25 mouse cellular contexts compared by ENCODE assay signal in genomic region chr3:102332221-102332620, GRCm38 (mm10).
DNase-seq lines count a peak whose midpoint lies in the region; ATAC-seq lines count a peak whose summit lies in the region.
"Had no signal": no experiment of that assay in that cellular context is flagged by ENCODE, and none has a peak within 500 bp of the region (broad histone marks: within the 10 kb centered on the region; RNA-seq: fewer than 3 reads in every experiment).

No protein-coding gene starts in this region.

- no peak overlapping the region for H3K27ac ChIP-seq in heart, embryonic 11.5 days (ENCODE audit: low read depth, low read length)
- no peak overlapping the region for H3K27ac ChIP-seq in limb, embryonic 13.5 days
- H3K27ac ChIP-seq in limb, embryonic 10.5 days: no peak overlapping the region
- H3K27ac ChIP-seq: embryonic facial prominence, embryonic 10.5 days; embryonic facial prominence, embryonic 13.5 days; forebrain, embryonic 12.5 days; forebrain, embryonic 15.5 days; hindbrain, embryonic 10.5 days; hindbrain, embryonic 13.5 days had no signal

- no peak overlapping the region for H3K4me2 ChIP-seq in heart, embryonic 11.5 days
- no peak overlapping the region for H3K4me2 ChIP-seq in limb, embryonic 13.5 days (replicated peaks)
- H3K4me2 ChIP-seq: embryonic facial prominence, embryonic 13.5 days; forebrain, embryonic 12.5 days; forebrain, embryonic 15.5 days; hindbrain, embryonic 13.5 days had no signal

- 69% methylated on average over 3 of the region's 3 CpGs for WGBS in heart, embryonic 11.5 days (ENCODE audit: insufficient replicate concordance)
- WGBS in limb, embryonic 13.5 days: 69% methylated on average over 3 of the region's 3 CpGs
- 86% methylated on average over 3 of the region's 3 CpGs for WGBS in limb, embryonic 10.5 days

- no peaks in the 10 kb centered on the region for H3K4me1 ChIP-seq in heart, embryonic 11.5 days (ENCODE audit: control insufficient read depth, insufficient read depth, low read length)
- no peaks in the 10 kb centered on the region for H3K4me1 ChIP-seq in limb, embryonic 13.5 days
- no peaks in the 10 kb centered on the region for H3K4me1 ChIP-seq in limb, embryonic 10.5 days
- H3K4me1 ChIP-seq: forebrain, embryonic 12.5 days; forebrain, embryonic 15.5 days; hindbrain, embryonic 10.5 days; hindbrain, embryonic 13.5 days had no signal

- peak; percentile 96 for DNase-seq in heart, adult 11 months
- DNase-seq in heart, adult 8-10 months (ENCODE audit: low spot score): peak; percentile 30
- no peak for DNase-seq in heart, postnatal 25 days (ENCODE audit: low spot score)
- no peak for DNase-seq in limb, embryonic 10.5 days (ENCODE audit: low spot score)
- no peak for DNase-seq in lung, adult 18-20 months
- DNase-seq: adrenal gland, adult 8-10 months; adrenal gland, postnatal 25 days; cerebellum, adult 11-12 months; cerebellum, adult 8-10 months; cerebellum, postnatal 10 days; cerebellum, postnatal 36 days; embryo, embryonic 11 days; gastrocnemius, postnatal 25 days had no signal

- H3K9ac ChIP-seq in heart, embryonic 11.5 days (ENCODE audit: low read depth, low read length): no peak overlapping the region
- H3K9ac ChIP-seq in limb, embryonic 13.5 days: peak overlapping the region; percentile 19; the same call in 1 of the 2 replicates
- H3K9ac ChIP-seq: embryonic facial prominence, embryonic 13.5 days; forebrain, embryonic 12.5 days; forebrain, embryonic 15.5 days; hindbrain, embryonic 13.5 days had no signal

- intact Hi-C loops in heart, postnatal 25 days (cut with DNase I): no loop called here

- no peaks in the 10 kb centered on the region for H3K36me3 ChIP-seq in heart, embryonic 11.5 days (ENCODE audit: control insufficient read depth, insufficient read depth, low read length)
- H3K36me3 ChIP-seq in limb, embryonic 13.5 days: no peaks in the 10 kb centered on the region
- no peaks in the 10 kb centered on the region for H3K36me3 ChIP-seq in limb, embryonic 10.5 days
- H3K36me3 ChIP-seq: embryonic facial prominence, embryonic 10.5 days; embryonic facial prominence, embryonic 13.5 days; forebrain, embryonic 12.5 days; forebrain, embryonic 15.5 days; hindbrain, embryonic 10.5 days; hindbrain, embryonic 13.5 days had no signal

- no peak for ATAC-seq in heart, embryonic 11.5 days (replicated peaks; ENCODE audit: insufficient number of reproducible peaks, low FRiP score, low TSS enrichment)
- ATAC-seq in limb, embryonic 13.5 days (ENCODE audit: low FRiP score, low read depth): no peak
- ATAC-seq: activated CD4-positive, CD25-positive, alpha-beta regulatory T cell, adult 4 months; forebrain, embryonic 15.5 days; hindbrain, embryonic 16.5 days; intestine, postnatal 0 days had no signal

- H3K4me3 ChIP-seq in heart, embryonic 11.5 days (ENCODE audit: low read depth, low read length): no peak overlapping the region
- no peak overlapping the region for H3K4me3 ChIP-seq in limb, embryonic 13.5 days
- H3K4me3 ChIP-seq in limb, embryonic 10.5 days: no peak overlapping the region
- H3K4me3 ChIP-seq: embryonic facial prominence, embryonic 10.5 days; embryonic facial prominence, embryonic 13.5 days; erythroblast, embryonic 14.5 days; forebrain, embryonic 12.5 days; forebrain, embryonic 15.5 days; hindbrain, embryonic 10.5 days; hindbrain, embryonic 13.5 days had no signal

- H3K9me3 ChIP-seq in heart, embryonic 11.5 days (replicated peaks; ENCODE audit: control insufficient read depth, low read length): no peaks in the 10 kb centered on the region
- H3K9me3 ChIP-seq in limb, embryonic 13.5 days: no peaks in the 10 kb centered on the region
- no peaks in the 10 kb centered on the region for H3K9me3 ChIP-seq in limb, embryonic 10.5 days (replicated peaks)
- H3K9me3 ChIP-seq: embryonic facial prominence, embryonic 10.5 days; embryonic facial prominence, embryonic 13.5 days; forebrain, embryonic 12.5 days; forebrain, embryonic 15.5 days; hindbrain, embryonic 10.5 days; hindbrain, embryonic 13.5 days had no signal

- H3K27me3 ChIP-seq in heart, embryonic 11.5 days (ENCODE audit: control insufficient read depth, insufficient read depth, low read length): no peaks in the 10 kb centered on the region; the same call in 1 of the 2 replicates
- H3K27me3 ChIP-seq in limb, embryonic 13.5 days: peaks cover 4% of the 10 kb centered on the region; the same call in 1 of the 2 replicates
- H3K27me3 ChIP-seq in limb, embryonic 10.5 days (ENCODE audit: low read depth, poor library complexity, severe bottlenecking): no peaks in the 10 kb centered on the region
- H3K27me3 ChIP-seq: forebrain, embryonic 15.5 days had no signal

Comparison
In these comparisons a context has a peak if more than half of its experiments do, and no peak if none do; other contexts are left out.
1. DNase-seq: peak in heart, adult 11 months (single experiment) and heart, adult 8-10 months (single experiment); none in heart, postnatal 25 days (single experiment), limb, embryonic 10.5 days (single experiment) and lung, adult 18-20 months (0 of 2).